ENCODE assay signal across 29 mouse cellular contexts in the genomic region with DNA sequence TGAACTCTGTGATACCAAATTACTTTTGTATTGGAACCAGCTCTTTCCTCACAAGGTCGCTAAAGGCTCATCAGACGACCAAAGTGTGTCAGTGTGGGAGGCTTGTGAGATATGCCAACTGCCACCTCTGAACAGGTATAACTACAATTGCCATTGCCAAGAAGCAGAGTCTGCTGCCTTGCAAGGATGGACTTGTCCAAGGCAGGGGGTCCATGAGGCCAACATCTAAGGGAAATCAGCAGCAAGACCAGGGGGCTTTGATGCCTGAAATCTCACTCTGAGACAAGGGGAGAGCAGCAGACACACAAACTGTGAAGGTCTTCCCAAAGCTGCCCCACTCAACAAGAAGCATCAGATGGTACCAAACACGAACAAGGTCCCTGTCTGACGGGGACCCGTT. TPM values are rescaled to one million over a fixed set of nuclear protein-coding genes. Genes with fewer than 3 reads are reported as not detected.
DNase-seq lines count a peak whose midpoint lies in the region; ATAC-seq and TF ChIP-seq lines count a peak whose summit lies in the region.
"Had no signal": no experiment of that assay in that cellular context is flagged by ENCODE, and none has a peak within 500 bp of the region (broad histone marks: within the 10 kb centered on the region; RNA-seq: fewer than 3 reads in every experiment).

No protein-coding gene starts in this region.

- H3K27me3 ChIP-seq in heart, embryonic 13.5 days (replicated peaks), result no peaks in the 10 kb centered on the region
- H3K27me3 ChIP-seq in heart, embryonic 16.5 days (ENCODE audit: control insufficient read depth, insufficient read depth, low read length), result no peaks in the 10 kb centered on the region
- no peaks in the 10 kb centered on the region for H3K27me3 ChIP-seq in kidney, embryonic 15.5 days
- H3K27me3 ChIP-seq in G1E (ENCODE audit: insufficient read depth, low read length), result no peaks in the 10 kb centered on the region
- H3K27me3 ChIP-seq: CH12.LX; embryonic facial prominence, embryonic 13.5 days; forebrain, embryonic 12.5 days; forebrain, embryonic 15.5 days had no signal

- no peak for TF ChIP-seq CTCF in G1E (IDR thresholded peaks at IDR 0.05; ENCODE audit: low read depth, low read length)

- peaks cover 19% of the 10 kb centered on the region; the same call in 1 of the 2 replicates for H3K36me3 ChIP-seq in heart, embryonic 13.5 days
- no peaks in the 10 kb centered on the region for H3K36me3 ChIP-seq in heart, embryonic 16.5 days (ENCODE audit: control insufficient read depth, insufficient read depth)
- peaks cover 14% of the 10 kb centered on the region; the same call in 1 of the 2 replicates for H3K36me3 ChIP-seq in kidney, embryonic 15.5 days
- H3K36me3 ChIP-seq in G1E (replicated peaks), result peaks cover 77% of the 10 kb centered on the region
- H3K36me3 ChIP-seq: embryonic facial prominence, embryonic 10.5 days; forebrain, embryonic 12.5 days; forebrain, embryonic 15.5 days had no signal

- no peak for ATAC-seq in heart, embryonic 13.5 days (ENCODE audit: extremely low read depth, insufficient number of reproducible peaks, low FRiP score, low TSS enrichment)
- ATAC-seq in heart, embryonic 16.5 days (replicated peaks; ENCODE audit: extremely low read depth, insufficient read depth, low FRiP score), result no peak
- no peak for ATAC-seq in kidney, embryonic 15.5 days (replicated peaks; ENCODE audit: low FRiP score)
- ATAC-seq in G1E (ENCODE audit: extremely low read depth, insufficient number of reproducible peaks, low FRiP score, poor library complexity, severe bottlenecking), result no peak
- ATAC-seq: forebrain, embryonic 15.5 days; hindbrain, postnatal 0 days; inflammation-experienced regulatory T-cells, adult 6 months had no signal

- H3K4me3 ChIP-seq in heart, embryonic 13.5 days, result no peak overlapping the region
- H3K4me3 ChIP-seq in heart, embryonic 16.5 days (ENCODE audit: low read length), result no peak overlapping the region
- H3K4me3 ChIP-seq in kidney, embryonic 15.5 days (replicated peaks), result no peak overlapping the region
- peak overlapping the region; percentile 8; the same call in 1 of the 2 replicates for H3K4me3 ChIP-seq in G1E (ENCODE audit: low read depth, low read length)
- H3K4me3 ChIP-seq: embryonic facial prominence, embryonic 10.5 days; embryonic facial prominence, embryonic 13.5 days; erythroblast, embryonic 14.5 days; forebrain, embryonic 12.5 days; forebrain, embryonic 15.5 days had no signal

- H3K9me3 ChIP-seq in heart, embryonic 13.5 days, result no peaks in the 10 kb centered on the region
- H3K9me3 ChIP-seq in heart, embryonic 16.5 days (replicated peaks; ENCODE audit: control insufficient read depth, low read length), result no peaks in the 10 kb centered on the region
- H3K9me3 ChIP-seq in kidney, embryonic 15.5 days (replicated peaks), result no peaks in the 10 kb centered on the region
- no peaks in the 10 kb centered on the region for H3K9me3 ChIP-seq in G1E (replicated peaks)
- H3K9me3 ChIP-seq: embryonic facial prominence, embryonic 10.5 days; embryonic facial prominence, embryonic 13.5 days; forebrain, embryonic 12.5 days; forebrain, embryonic 15.5 days had no signal

- H3K27ac ChIP-seq in heart, embryonic 13.5 days (replicated peaks), result peak overlapping the region; percentile 13; the same call in 1 of the 2 replicates
- H3K27ac ChIP-seq in heart, embryonic 16.5 days (ENCODE audit: low read length), result peak overlapping the region; percentile 58; the same call in 1 of the 2 replicates
- H3K27ac ChIP-seq in kidney, embryonic 15.5 days, result peak overlapping the region; percentile 13; the same call in 1 of the 2 replicates
- H3K27ac ChIP-seq: embryonic facial prominence, embryonic 10.5 days; embryonic facial prominence, embryonic 13.5 days; forebrain, embryonic 12.5 days; forebrain, embryonic 15.5 days; hindbrain, embryonic 14.5 days; hindbrain, postnatal 0 days had no signal

- H3K9ac ChIP-seq in heart, embryonic 13.5 days, result no peak overlapping the region
- no peak overlapping the region for H3K9ac ChIP-seq in heart, embryonic 16.5 days (ENCODE audit: low read length)
- no peak overlapping the region for H3K9ac ChIP-seq in kidney, embryonic 15.5 days
- H3K9ac ChIP-seq: embryonic facial prominence, embryonic 13.5 days; forebrain, embryonic 12.5 days; forebrain, embryonic 15.5 days; hindbrain, embryonic 14.5 days had no signal

- no peak for DNase-seq in heart, postnatal 36 days
- no peak for DNase-seq in heart, postnatal 4 days
- no peak for DNase-seq in kidney, postnatal 14 days
- no peak for DNase-seq in G1E (ENCODE audit: low spot score)
- no peak for DNase-seq in frontal cortex, postnatal 10 days (ENCODE audit: low spot score in 2 of 2)
- DNase-seq: adrenal gland, adult 2 months; adrenal gland, postnatal 14 days; B cell, adult 2 months; cerebellum, adult 11-12 months; cerebellum, adult 8-10 months; cerebellum, postnatal 10 days; cerebellum, postnatal 36 days; embryo, embryonic 11 days; gastrocnemius, postnatal 10 days; gastrocnemius, postnatal 36 days; kidney, adult 11 months; kidney, adult 8-10 months had no signal

- intact Hi-C loops in heart, postnatal 36 days (cut with DNase I), result no loop called here

- H3K4me1 ChIP-seq in heart, embryonic 13.5 days, result peaks cover 43% of the 10 kb centered on the region
- H3K4me1 ChIP-seq in heart, embryonic 16.5 days (ENCODE audit: control insufficient read depth, insufficient read depth, low read length), result peaks cover 24% of the 10 kb centered on the region
- peaks cover 4% of the 10 kb centered on the region; the same call in 1 of the 2 replicates for H3K4me1 ChIP-seq in kidney, embryonic 15.5 days
- H3K4me1 ChIP-seq in G1E (ENCODE audit: insufficient read depth, low read depth, low read length), result peaks cover 45% of the 10 kb centered on the region
- H3K4me1 ChIP-seq: forebrain, embryonic 15.5 days had no signal

- WGBS in heart, embryonic 13.5 days, result 74% methylated on average over 5 of the region's 5 CpGs
- 81% methylated on average over 5 of the region's 5 CpGs for WGBS in heart, embryonic 16.5 days
- WGBS in kidney, embryonic 15.5 days, result 84% methylated on average over 5 of the region's 5 CpGs

- no peak overlapping the region for H3K4me2 ChIP-seq in heart, embryonic 13.5 days
- no peak overlapping the region for H3K4me2 ChIP-seq in heart, embryonic 16.5 days (ENCODE audit: low read depth, low read length)
- no peak overlapping the region for H3K4me2 ChIP-seq in kidney, embryonic 15.5 days
- H3K4me2 ChIP-seq: embryonic facial prominence, embryonic 13.5 days; forebrain, embryonic 12.5 days; forebrain, embryonic 15.5 days; hindbrain, embryonic 14.5 days had no signal

RNA-seq across cellular contexts. Expression of a gene that starts 29.9 kb away (rescaled TPM):
- polyA plus RNA-seq in heart, embryonic 13.5 days (2015; fragmentation: Nextera tagmentation; extraction: Ambion mirVana), result 2.5 and 2.6 TPM in 2 replicates
- 10 to 100 TPM; 12.9 to 14.3 TPM for total RNA-seq in heart, postnatal 36 days (2021)
- polyA plus RNA-seq in heart, embryonic 16.5 days (2015; fragmentation: Nextera tagmentation; extraction: Ambion mirVana), result 2.4 and 2.6 TPM in 2 replicates
- 10 to 100 TPM; 15.6 to 20.6 TPM for total RNA-seq in heart, postnatal 4 days (2021)
- polyA plus RNA-seq in kidney, embryonic 15.5 days (2015; fragmentation: Nextera tagmentation; extraction: Ambion mirVana), result 1.7 and 1.9 TPM in 2 replicates
- 0.83 and 3.8 TPM in 2 replicates for total RNA-seq in G1E (2014; fragmentation: Nextera tagmentation)
- 0.93 and 1.5 TPM in 2 replicates for total RNA-seq in G1E (2017)
- 0.04 and 0.07 TPM in 2 replicates for polyA plus RNA-seq in G1E (2012)
